Mouse (Mus musculus) forebrain, postnatal 0 days (tissue): ENCODE measurements around the gene Psmb5. TPM values are rescaled to one million over a fixed set of nuclear protein-coding genes. Genes with fewer than 3 reads are reported as not detected.

Experiments
- ATAC-seq: fragments of 200-750 bp; cut with Nextera tagmentation; 2 replicates; pipeline ENCODE4 v1.8.0; 2017; ENCODE audit warnings: mild to moderate bottlenecking, moderate library complexity
- DNase-seq: peaks from one replicate; pipeline ENCODE4 v3.0.0-alpha.2; 2015
- H3K27ac ChIP-seq: fragments of 300-500 bp; sonication (generic); 2 replicates; pipeline ENCODE4 v1.5.1; 2014; ENCODE audit warnings: low read depth, mild to moderate bottlenecking, antibody characterized with exemption, low read length, moderate library complexity, mixed read lengths
- H3K27me3 ChIP-seq: fragments of 300-500 bp; sonication (generic); 2 replicates; pipeline ENCODE4 v1.6.1; 2014; ENCODE audit warnings: mild to moderate bottlenecking, low read length, mixed read lengths; ENCODE audit not compliant: insufficient read depth
- H3K36me3 ChIP-seq: fragments of 300-500 bp; sonication (generic); 2 replicates; pipeline ENCODE4 v1.6.1; 2014; ENCODE audit warnings: mild to moderate bottlenecking, moderate library complexity; ENCODE audit not compliant: insufficient read depth
- H3K4me1 ChIP-seq: fragments of 300-500 bp; sonication (generic); 2 replicates; pipeline ENCODE4 v1.6.1; 2014; ENCODE audit warnings: antibody characterized with exemption; ENCODE audit not compliant: insufficient read depth
- H3K4me2 ChIP-seq: fragments of 300-500 bp; sonication (generic); 2 replicates; pipeline ENCODE4 v1.6.1; 2014; ENCODE audit warnings: low read depth, mild to moderate bottlenecking, moderate library complexity
- H3K4me3 ChIP-seq: fragments of 300-500 bp; sonication (generic); 2 replicates; pipeline ENCODE4 v1.5.1; 2014; ENCODE audit warnings: low read depth, low read length, mixed read lengths
- H3K9ac ChIP-seq: fragments of 300-500 bp; sonication (generic); 2 replicates; pipeline ENCODE4 v1.6.1; 2014; ENCODE audit warnings: mild to moderate bottlenecking
- H3K9me3 ChIP-seq: fragments of 300-500 bp; sonication (generic); 2 replicates; pipeline ENCODE4 v1.6.1; 2016; ENCODE audit warnings: low read length
- CTCF ChIP-seq: sonication (generic); IDR thresholded peaks from 2 replicates; pipeline ENCODE4 v1.5.1; 2016; ENCODE audit warnings: antibody characterized with exemption, control low read depth, low read depth
- WGBS: fragments of 180-500 bp; shearing (Covaris S2); extraction: QIAGEN DNeasy Blood & Tissue Kit; methylation state at CpG from one replicate; pipeline ENCODE4 v1.1.7; 2014; 5-methylcytosine and 5-hydroxymethylcytosine counted together
- polyA plus RNA-seq: library from polyadenylated mRNA; unstranded; fragments of >200 nt; fragmentation: Nextera tagmentation; extraction: Ambion mirVana; gene quantifications from 2 replicates; pipeline ENCODE4 v1.2.1, GENCODE M21; 2015
- total RNA-seq: library from RNA; depleted of rRNA; stranded (reverse); fragments of >200 nt; gene quantifications from 2 replicates; pipeline ENCODE4 v1.2.3, GENCODE M21; 2014

The Psmb5 gene
- total and polyA plus RNA-seq, 2 experiments from 2014 or later, result 180 to 420 TPM

DNA sequence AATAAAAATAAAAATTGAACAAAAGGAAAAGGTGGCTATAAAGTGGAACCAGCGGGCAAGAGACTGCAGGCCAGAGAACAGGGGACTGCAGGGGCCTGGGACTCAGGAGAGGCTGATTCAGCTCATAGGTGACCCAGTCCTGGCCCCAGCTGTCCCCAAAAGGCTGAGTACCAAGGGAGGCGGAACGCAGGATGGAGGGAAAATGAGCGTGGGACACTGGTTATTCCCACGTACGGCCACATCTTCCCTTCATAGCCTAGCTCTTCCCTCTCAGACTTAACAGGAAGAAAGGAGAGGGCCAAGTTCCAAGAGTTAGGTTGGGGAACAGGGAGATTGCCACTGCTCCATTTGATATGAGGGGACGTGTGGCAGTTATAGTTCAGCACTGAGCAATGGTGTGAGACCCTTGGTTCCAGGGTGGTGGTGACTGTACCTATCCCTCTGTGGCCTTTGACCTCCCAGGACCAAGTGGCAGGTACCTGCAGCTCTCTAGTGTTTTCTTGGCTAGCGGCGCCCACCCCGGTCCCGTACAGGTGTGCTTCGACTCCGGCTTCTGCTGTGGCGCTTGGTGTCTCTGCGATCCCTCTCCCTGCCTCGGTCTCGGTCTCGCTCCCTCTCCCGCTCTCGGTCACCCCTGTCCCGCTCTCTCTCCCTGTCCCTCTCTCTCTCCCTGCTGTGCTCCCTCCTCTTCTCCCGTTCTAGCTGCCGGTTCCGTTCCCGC is 24.6 kb upstream of the Psmb5 start:
- no peak overlapping the region for H3K9ac ChIP-seq
- no peak overlapping the region for H3K4me3 ChIP-seq
- H3K4me1 ChIP-seq, result peaks cover 4% of the 10 kb centered on the region; the same call in 1 of the 2 replicates
- H3K27ac ChIP-seq, result no peak overlapping the region; the same call in 1 of the 2 replicates
- peaks cover 57% of the 10 kb centered on the region for H3K36me3 ChIP-seq
- 77% methylated on average over 25 of the region's 25 CpGs for WGBS
- ATAC-seq, result no peak
- H3K9me3 ChIP-seq, result no peaks in the 10 kb centered on the region
- no peak for TF ChIP-seq CTCF
- no peaks in the 10 kb centered on the region for H3K27me3 ChIP-seq
- H3K4me2 ChIP-seq, result no peak overlapping the region
- DNase-seq, result peak; percentile 43

- Histone ChIP-seq H3K27ac (peak within 1 kb of the TSS; percentile 85), H3K9me3 (no peaks in the 10 kb centered on the region), H3K4me3 (peak within 1 kb of the TSS; percentile 66), H3K9ac (peak within 1 kb of the TSS; percentile 84), H3K36me3 (peaks cover 52% of the 10 kb centered on the region), H3K27me3 (no peaks in the 10 kb centered on the region), H3K4me1 (peaks cover 4% of the 10 kb centered on the region; the same call in 1 of the 2 replicates), H3K4me2 (peak within 1 kb of the TSS; percentile 93)
- peak; percentile 92 for ATAC-seq
- 2% methylated on average over 48 of the region's 52 CpGs for WGBS
- TF ChIP-seq CTCF, result peak; percentile 95
- peak; percentile 94 for DNase-seq
These were observed 23.6 kb upstream of the Psmb5 start, which contains the start of gene Cdh24 for GRCm38 (mm10) chr14:54641305-54641969. TSS of gene Cdh24 (minus strand) at chr14:54641364.

DNA sequence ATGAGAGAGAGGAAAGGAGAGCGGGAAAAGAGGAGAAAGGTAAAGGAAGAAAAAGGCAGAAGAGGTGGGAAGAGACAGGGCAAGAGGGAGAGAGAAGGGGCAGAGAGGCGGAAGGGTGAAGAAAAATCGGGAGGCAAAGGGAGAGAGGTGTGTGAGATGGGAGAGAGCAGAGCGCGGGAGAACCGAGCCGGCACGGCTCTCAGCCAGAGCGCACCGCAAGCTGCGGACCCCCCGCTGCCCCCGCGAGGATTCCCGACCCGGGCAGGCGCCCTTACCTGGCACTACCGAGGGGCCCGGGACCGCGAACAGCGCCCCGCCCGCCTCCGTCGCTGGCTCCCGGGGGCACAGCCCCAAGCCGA is 23.1 kb upstream of the Psmb5 start, which contains the start of gene Gm17606:
TSS of gene Gm17606 (plus strand) at position 7 of the 359 bp plus-strand sequence.
- peak; percentile 34 for ATAC-seq
- Histone ChIP-seq H3K4me2 (peak within 1 kb of the TSS; percentile 93), H3K27ac (peak within 1 kb of the TSS; percentile 85), H3K4me1 (peaks cover 4% of the 10 kb centered on the region; the same call in 1 of the 2 replicates), H3K27me3 (no peaks in the 10 kb centered on the region), H3K9ac (peak within 1 kb of the TSS; percentile 84), H3K36me3 (peaks cover 48% of the 10 kb centered on the region), H3K4me3 (peak within 1 kb of the TSS; percentile 66), H3K9me3 (no peaks in the 10 kb centered on the region)
- 7% methylated on average over 28 of the region's 28 CpGs for WGBS
- TF ChIP-seq CTCF, result no peak
- no peak for DNase-seq

DNA sequence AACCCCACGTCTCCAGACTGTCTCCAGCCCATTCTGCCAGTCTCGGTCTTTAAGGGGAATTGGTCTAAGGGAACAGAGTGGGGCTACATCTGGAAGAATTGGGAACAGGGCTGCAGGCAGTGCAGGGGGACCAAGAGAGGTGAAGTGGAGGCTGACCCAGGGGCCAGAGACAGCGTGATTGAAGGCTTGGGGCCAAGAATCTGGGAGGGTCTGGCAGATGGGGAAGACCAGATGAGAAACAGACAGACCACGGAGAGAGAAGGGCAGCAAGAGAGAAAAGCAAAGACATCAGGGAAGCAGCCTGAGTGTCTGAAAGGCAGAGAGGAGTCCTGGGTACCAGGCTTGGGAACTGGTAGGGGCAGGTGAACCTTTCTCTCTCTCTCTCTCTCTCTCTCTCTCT is 22.3 kb upstream of the Psmb5 start:
- Histone ChIP-seq H3K27me3 (no peaks in the 10 kb centered on the region), H3K4me3 (peak overlapping the region; percentile 66; the same call in 1 of the 2 replicates), H3K36me3 (peaks cover 40% of the 10 kb centered on the region), H3K4me2 (peak overlapping the region; percentile 93), H3K9me3 (no peaks in the 10 kb centered on the region), H3K27ac (no peak overlapping the region), H3K4me1 (peaks cover 4% of the 10 kb centered on the region; the same call in 1 of the 2 replicates), H3K9ac (peak overlapping the region; percentile 31)
- TF ChIP-seq CTCF, result no peak
- peak; percentile 18 for DNase-seq
- 13% methylated on average over 4 of the region's 4 CpGs for WGBS
- ATAC-seq, result no peak

DNA sequence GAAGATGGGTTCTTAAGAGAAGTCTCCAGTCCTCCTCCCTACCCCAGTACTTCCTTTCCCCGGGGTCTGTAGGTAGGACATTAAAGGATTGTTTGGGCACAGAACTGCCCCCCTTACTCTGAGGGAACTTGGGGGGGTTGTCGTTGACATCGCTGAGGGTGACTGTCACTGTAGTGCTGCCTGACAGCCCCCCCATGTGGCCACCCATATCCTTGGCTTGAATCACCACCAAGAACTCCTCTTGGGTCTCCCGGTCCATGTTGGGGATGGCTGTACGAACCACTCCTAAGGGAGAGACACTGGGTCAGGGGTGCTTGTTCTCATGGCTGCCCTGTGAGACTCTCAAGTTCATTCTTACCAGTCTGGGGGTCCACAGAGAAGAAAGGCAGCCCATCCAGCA is 20.4 kb upstream of the Psmb5 start:
- Histone ChIP-seq H3K9ac (no peak overlapping the region), H3K27ac (no peak overlapping the region), H3K4me1 (peaks cover 4% of the 10 kb centered on the region; the same call in 1 of the 2 replicates), H3K4me2 (no peak overlapping the region), H3K4me3 (no peak overlapping the region), H3K27me3 (no peaks in the 10 kb centered on the region), H3K9me3 (no peaks in the 10 kb centered on the region), H3K36me3 (peaks cover 26% of the 10 kb centered on the region)
- TF ChIP-seq CTCF, result peak; percentile 57
- WGBS, result 69% methylated on average over 5 of the region's 5 CpGs
- ATAC-seq (no peak), DNase-seq (peak; percentile 36)

GRCm38 (mm10) chr14:54636954-54637353 is 19.1 kb upstream of the Psmb5 start:
- no peak overlapping the region for H3K9ac ChIP-seq
- no peaks in the 10 kb centered on the region for H3K9me3 ChIP-seq
- H3K27me3 ChIP-seq, result no peaks in the 10 kb centered on the region
- no peak overlapping the region for H3K4me3 ChIP-seq
- peak; percentile 91 for TF ChIP-seq CTCF
- H3K4me2 ChIP-seq, result no peak overlapping the region
- no peak overlapping the region for H3K27ac ChIP-seq
- peaks cover 26% of the 10 kb centered on the region for H3K36me3 ChIP-seq
- WGBS, result 51% methylated on average over 8 of the region's 8 CpGs
- H3K4me1 ChIP-seq, result peaks cover 4% of the 10 kb centered on the region; the same call in 1 of the 2 replicates
- DNase-seq (peak; percentile 49), ATAC-seq (no peak)

DNA sequence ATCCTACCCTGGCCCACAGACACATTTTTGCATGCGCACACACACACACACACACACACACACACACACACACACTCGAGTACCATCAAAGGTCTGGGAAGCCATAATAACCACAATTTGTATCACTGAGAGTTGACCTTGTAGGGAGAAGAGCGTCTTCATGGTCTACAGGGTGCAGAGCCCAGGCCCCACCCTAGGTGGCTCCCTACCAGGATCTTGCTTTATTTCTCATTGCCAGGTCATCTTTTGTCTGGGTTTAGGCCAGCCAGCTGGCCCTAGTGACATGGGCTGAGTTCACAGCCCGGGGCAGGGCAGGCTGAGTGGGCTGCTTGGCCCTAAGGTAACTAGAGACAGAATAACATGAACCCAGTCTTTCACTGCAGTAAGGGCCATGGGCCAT is 16.4 kb upstream of the Psmb5 start:
- no peaks in the 10 kb centered on the region for H3K27me3 ChIP-seq
- H3K36me3 ChIP-seq, result peaks cover 44% of the 10 kb centered on the region
- ATAC-seq, result no peak
- no peaks in the 10 kb centered on the region for H3K9me3 ChIP-seq
- H3K9ac ChIP-seq, result no peak overlapping the region
- no peak overlapping the region for H3K4me3 ChIP-seq
- 85% methylated on average over 4 of the region's 4 CpGs for WGBS
- H3K4me2 ChIP-seq, result no peak overlapping the region
- 0 out of 2 replicates have a peak, but pooled peaks have one; percentile 29 for TF ChIP-seq CTCF
- H3K4me1 ChIP-seq, result no peaks in the 10 kb centered on the region
- no peak overlapping the region for H3K27ac ChIP-seq
- no peak for DNase-seq
